Mouse (Mus musculus) urinary bladder, adult 2 months (tissue): ENCODE measurements around the gene Tmem251. TPM values are rescaled to one million over a fixed set of nuclear protein-coding genes. Genes with fewer than 3 reads are reported as not detected.

Experiments used
- DNase-seq: peaks from one replicate; pipeline ENCODE4 v3.0.0; 2022; ENCODE audit warnings: low spot score
- polyA plus RNA-seq: library from polyadenylated mRNA; depleted of rRNA; stranded (reverse); fragments of >200 nt; gene quantifications from 2 replicates; pipeline ENCODE4 v1.2.3, GENCODE M21; 2012

The Tmem251 gene
- polyA plus RNA-seq, 1 experiment, result 4.0 TPM

- DNase-seq, result no peak
These were observed 32.6 kb upstream of the Tmem251 start for GRCm38 (mm10) chr12:102710851-102711375.

- DNase-seq, result no peak
These were observed 30.3 kb upstream of the Tmem251 start for GRCm38 (mm10) chr12:102713153-102713865.

GRCm38 (mm10) chr12:102714116-102714515, 29.4 kb upstream of the Tmem251 start:
- DNase-seq, result no peak

GRCm38 (mm10) chr12:102714654-102715395, 28.7 kb upstream of the Tmem251 start:
- no peak for DNase-seq

- no peak for DNase-seq
These were observed 23.8 kb upstream of the Tmem251 start for GRCm38 (mm10) chr12:102719552-102720315.

- DNase-seq, result no peak
These were observed 21.1 kb upstream of the Tmem251 start for GRCm38 (mm10) chr12:102722451-102722850.

- no peak for DNase-seq
These were observed 20.6 kb upstream of the Tmem251 start for GRCm38 (mm10) chr12:102722966-102723365.

GRCm38 (mm10) chr12:102723861-102724260, 19.7 kb upstream of the Tmem251 start:
- no peak for DNase-seq

- DNase-seq, result no peak
These were observed 18.4 kb upstream of the Tmem251 start for GRCm38 (mm10) chr12:102725146-102725545.

GRCm38 (mm10) chr12:102725761-102726175, 17.8 kb upstream of the Tmem251 start:
- DNase-seq, result no peak

GRCm38 (mm10) chr12:102729855-102730797, 13.4 kb upstream of the Tmem251 start:
- no peak for DNase-seq

- no peak for DNase-seq
These were observed 12.6 kb upstream of the Tmem251 start for GRCm38 (mm10) chr12:102730798-102731619.

GRCm38 (mm10) chr12:102733381-102733780, 10.2 kb upstream of the Tmem251 start:
- no peak for DNase-seq

GRCm38 (mm10) chr12:102739096-102739495, 4.5 kb upstream of the Tmem251 start:
- no peak for DNase-seq

GRCm38 (mm10) chr12:102740285-102740684, 3.3 kb upstream of the Tmem251 start:
- DNase-seq, result no peak

- DNase-seq, result no peak
These were observed 1.5 kb upstream of the Tmem251 start for GRCm38 (mm10) chr12:102742056-102742455.

GRCm38 (mm10) chr12:102743036-102743588, 450 bp upstream of the Tmem251 start:
- DNase-seq, result no peak

GRCm38 (mm10) chr12:102744839-102745238, 1.3 kb downstream of the Tmem251 start:
- DNase-seq, result no peak

GRCm38 (mm10) chr12:102748256-102748655, 4.7 kb downstream of the Tmem251 start:
- DNase-seq, result no peak

- no peak for DNase-seq
These were observed 12.7 kb downstream of the Tmem251 start for GRCm38 (mm10) chr12:102756304-102756703.
